Mouse (Mus musculus) 416B (cell line): Measurements from ENCODE around the gene 2310039H08Rik.

ENCODE experiments used
- DNase-seq: peaks from one replicate; pipeline ENCODE4 v3.0.0; 2011; ENCODE audit warnings: low read depth

The 2310039H08Rik gene

GRCm38 (mm10) chr17:46772404-46773277, at the start of gene 2310039H08Rik:
Gene 2310039H08Rik (plus strand): TSS chr17:46772635.
- DNase-seq, result peak; percentile 96

- no peak for DNase-seq
Observed at GRCm38 (mm10) chr17:46724477-46725084, 47.9 kb upstream of the 2310039H08Rik start.

- DNase-seq, result peak; percentile 68
Observed at GRCm38 (mm10) chr17:46725273-46725672, 47.2 kb upstream of the 2310039H08Rik start.

GRCm38 (mm10) chr17:46725731-46726645, 46.4 kb upstream of the 2310039H08Rik start:
- DNase-seq, result no peak

GRCm38 (mm10) chr17:46727271-46727670, 45.2 kb upstream of the 2310039H08Rik start:
- DNase-seq, result no peak

- peak; percentile 41 for DNase-seq
Observed at GRCm38 (mm10) chr17:46728021-46728420, 44.4 kb upstream of the 2310039H08Rik start.

GRCm38 (mm10) chr17:46728496-46728895, 43.9 kb upstream of the 2310039H08Rik start:
- no peak for DNase-seq

- DNase-seq, result no peak
Observed at GRCm38 (mm10) chr17:46728904-46729318, 43.5 kb upstream of the 2310039H08Rik start, which contains the start of gene Gnmt. Gene Gnmt (minus strand): TSS chr17:46729168.

GRCm38 (mm10) chr17:46734055-46734454, 38.4 kb upstream of the 2310039H08Rik start:
- no peak for DNase-seq

- DNase-seq, result no peak
Observed at GRCm38 (mm10) chr17:46735287-46735686, 37.1 kb upstream of the 2310039H08Rik start.

GRCm38 (mm10) chr17:46736160-46736559, 36.3 kb upstream of the 2310039H08Rik start:
- DNase-seq, result peak; percentile 56

- no peak for DNase-seq
Observed at GRCm38 (mm10) chr17:46741305-46741704, 31.1 kb upstream of the 2310039H08Rik start.

- no peak for DNase-seq
Observed at GRCm38 (mm10) chr17:46742986-46743385, 29.4 kb upstream of the 2310039H08Rik start.

GRCm38 (mm10) chr17:46745506-46745905, 26.9 kb upstream of the 2310039H08Rik start:
- no peak for DNase-seq

GRCm38 (mm10) chr17:46747234-46747633, 25.2 kb upstream of the 2310039H08Rik start:
- DNase-seq, result no peak

GRCm38 (mm10) chr17:46747806-46748205, 24.6 kb upstream of the 2310039H08Rik start:
- no peak for DNase-seq

- no peak for DNase-seq
Observed at GRCm38 (mm10) chr17:46749282-46749681, 23.2 kb upstream of the 2310039H08Rik start.

GRCm38 (mm10) chr17:46750580-46750979, 21.9 kb upstream of the 2310039H08Rik start:
- no peak for DNase-seq

- peak; percentile 95 for DNase-seq
Observed at GRCm38 (mm10) chr17:46751056-46751793, 21.2 kb upstream of the 2310039H08Rik start.

GRCm38 (mm10) chr17:46751794-46752556, 20.5 kb upstream of the 2310039H08Rik start, which contains the start of gene Cnpy3:
Gene Cnpy3 (minus strand): TSS chr17:46752214.
- DNase-seq, result peak; percentile 99
